Mouse (Mus musculus): ENCODE results near the gene Rgs9.

DNA sequence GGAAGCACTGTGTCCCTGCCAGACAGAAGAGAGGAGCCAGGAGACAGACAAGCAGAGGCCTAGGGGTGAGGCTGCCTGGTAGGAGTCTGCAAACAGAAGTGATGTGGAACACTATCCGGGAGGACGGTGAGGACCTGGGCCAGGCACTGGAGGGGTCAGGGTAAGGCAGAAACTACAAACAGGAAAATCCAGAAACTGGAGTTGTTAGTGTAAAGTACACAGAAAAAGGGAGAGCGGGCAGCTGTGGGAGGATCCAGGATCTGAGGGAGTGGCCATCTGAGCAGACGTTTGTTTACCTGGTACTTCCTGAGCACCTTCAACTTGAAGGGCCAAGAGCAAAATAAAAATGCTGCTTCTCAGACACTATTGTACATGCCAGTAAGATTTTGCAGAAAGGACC lies 42.9 kb downstream of the Rgs9 start:
- TF ChIP-seq CTCF (IDR thresholded peaks at IDR 0.05): no peak
- no peak for TF ChIP-seq EP300 (IDR thresholded peaks at IDR 0.05)

Measured in lung, postnatal 0 days (tissue).